Mouse (Mus musculus) heart, adult 8-10 months (tissue): ENCODE results near the gene Exoc4. TPM values are rescaled to one million over a fixed set of nuclear protein-coding genes. Genes with fewer than 3 reads are reported as not detected.

Experiments used
- DNase-seq: peaks from one replicate; pipeline ENCODE4 v3.0.0; 2022; ENCODE audit warnings: low spot score
- total RNA-seq, 4 experiments: library from RNA; stranded (reverse); gene quantifications; 2 replicates each; pipeline ENCODE4 v1.2.4; 2022

The Exoc4 gene
- total RNA-seq, 4 experiments from 2014 or later = 33.9 to 40.6 (median 36.6) TPM

- DNase-seq = no peak
Observed at GRCm38 (mm10) chr6:33625931-33626330, 377.0 kb downstream of the Exoc4 start.

GRCm38 (mm10) chr6:33631133-33631532 lies 382.2 kb downstream of the Exoc4 start:
- DNase-seq = no peak

- no peak for DNase-seq
Observed at GRCm38 (mm10) chr6:33637192-33637591, 388.3 kb downstream of the Exoc4 start.

GRCm38 (mm10) chr6:33681778-33682640 lies 433.1 kb downstream of the Exoc4 start:
- peak; percentile 7 for DNase-seq

GRCm38 (mm10) chr6:33683533-33683932 lies 434.6 kb downstream of the Exoc4 start:
- no peak for DNase-seq

GRCm38 (mm10) chr6:33685321-33685720 lies 436.4 kb downstream of the Exoc4 start:
- no peak for DNase-seq

- no peak for DNase-seq
Observed at GRCm38 (mm10) chr6:33690601-33691000, 441.7 kb downstream of the Exoc4 start.

- DNase-seq = no peak
Observed at GRCm38 (mm10) chr6:33696976-33697375, 448.1 kb downstream of the Exoc4 start.

GRCm38 (mm10) chr6:33708907-33709306 lies 460.0 kb downstream of the Exoc4 start:
- no peak for DNase-seq

- no peak for DNase-seq
Observed at GRCm38 (mm10) chr6:33709340-33709739, 460.5 kb downstream of the Exoc4 start.

- DNase-seq = no peak
Observed at GRCm38 (mm10) chr6:33711742-33712141, 462.9 kb downstream of the Exoc4 start.

- no peak for DNase-seq
Observed at GRCm38 (mm10) chr6:33712540-33713118, 463.7 kb downstream of the Exoc4 start.

GRCm38 (mm10) chr6:33716254-33716965 lies 467.5 kb downstream of the Exoc4 start:
- DNase-seq = no peak

- no peak for DNase-seq
Observed at GRCm38 (mm10) chr6:33721166-33721565, 472.3 kb downstream of the Exoc4 start.

- DNase-seq = no peak
Observed at GRCm38 (mm10) chr6:33722811-33723210, 473.9 kb downstream of the Exoc4 start.

- no peak for DNase-seq
Observed at GRCm38 (mm10) chr6:33724596-33724995, 475.7 kb downstream of the Exoc4 start.

GRCm38 (mm10) chr6:33727271-33727670 lies 478.4 kb downstream of the Exoc4 start:
- no peak for DNase-seq

- no peak for DNase-seq
Observed at GRCm38 (mm10) chr6:33732214-33732613, 483.3 kb downstream of the Exoc4 start.

- DNase-seq = no peak
Observed at GRCm38 (mm10) chr6:33733602-33734001, 484.7 kb downstream of the Exoc4 start.

- DNase-seq = no peak
Observed at GRCm38 (mm10) chr6:33734032-33734431, 485.1 kb downstream of the Exoc4 start.

GRCm38 (mm10) chr6:33738857-33739291 lies 490.0 kb downstream of the Exoc4 start:
- no peak for DNase-seq

GRCm38 (mm10) chr6:33739304-33739703 lies 490.4 kb downstream of the Exoc4 start:
- DNase-seq = no peak
